Mouse (Mus musculus) intestine, embryonic 14.5 days (tissue): ENCODE data around the gene Qrsl1. TPM values are rescaled to one million over a fixed set of nuclear protein-coding genes. Genes with fewer than 3 reads are reported as not detected.

ENCODE experiments used
- ATAC-seq: fragments of 200-750 bp; cut with Nextera tagmentation; replicated peaks from 2 replicates; pipeline ENCODE4 v1.8.0; 2017; ENCODE audit warnings: low read depth, moderate number of reproducible peaks, moderate TSS enrichment, moderate library complexity; ENCODE audit not compliant: low FRiP score, low TSS enrichment
- DNase-seq: peaks from one replicate; pipeline ENCODE4 v3.0.0-alpha.2; 2018; ENCODE audit warnings: low spot score
- H3K27ac ChIP-seq: fragments of 300-500 bp; sonication (generic); 2 replicates; pipeline ENCODE4 v1.5.1; 2014; ENCODE audit warnings: low read depth, mild to moderate bottlenecking, control low read depth
- H3K27me3 ChIP-seq: fragments of 300-500 bp; sonication (generic); replicated peaks from 2 replicates; pipeline ENCODE4 v1.6.1; 2014; ENCODE audit warnings: low read length, control low read depth; ENCODE audit not compliant: control insufficient read depth, insufficient read depth
- H3K36me3 ChIP-seq: fragments of 300-500 bp; sonication (generic); 2 replicates; pipeline ENCODE4 v1.6.1; 2014; ENCODE audit warnings: low read length, control low read depth; ENCODE audit not compliant: control insufficient read depth, insufficient read depth
- H3K4me1 ChIP-seq: fragments of 300-500 bp; sonication (generic); replicated peaks from 2 replicates; pipeline ENCODE4 v1.6.1; 2014; ENCODE audit warnings: low read length, control low read depth, mixed read lengths; ENCODE audit not compliant: control insufficient read depth, insufficient read depth
- H3K4me2 ChIP-seq: fragments of 300-500 bp; sonication (generic); 2 replicates; pipeline ENCODE4 v1.6.1; 2014; ENCODE audit warnings: low read length
- H3K4me3 ChIP-seq: fragments of 300-500 bp; sonication (generic); 2 replicates; pipeline ENCODE4 v1.5.1; 2014; ENCODE audit warnings: low read depth, low read length, control low read depth, mixed read lengths
- H3K9ac ChIP-seq: fragments of 300-500 bp; sonication (generic); 2 replicates; pipeline ENCODE4 v1.6.1; 2014; ENCODE audit warnings: mild to moderate bottlenecking, low read length
- H3K9me3 ChIP-seq: fragments of 300-500 bp; sonication (generic); 2 replicates; pipeline ENCODE4 v1.6.1; 2016; ENCODE audit warnings: low read length, control low read depth; ENCODE audit not compliant: control insufficient read depth
- WGBS: fragments of 180-500 bp; shearing (Covaris S2); extraction: QIAGEN DNeasy Blood & Tissue Kit; methylation state at CpG from one replicate; pipeline ENCODE4 v1.1.7; 2014; 5-methylcytosine and 5-hydroxymethylcytosine counted together
- polyA plus RNA-seq: library from polyadenylated mRNA; unstranded; fragments of >200 nt; fragmentation: Nextera tagmentation; extraction: Ambion mirVana; gene quantifications from 2 replicates; pipeline ENCODE4 v1.2.1, GENCODE M21; 2014

Gene Qrsl1
- polyA plus RNA-seq, 1 experiment from 2014 or later: 24.4 TPM

- no peaks in the 10 kb centered on the region for H3K27me3 ChIP-seq
- ATAC-seq (0 out of 2 replicates have a peak, but pooled peaks have one; percentile 36), DNase-seq (peak; percentile 95)
- peaks cover 6% of the 10 kb centered on the region; the same call in 1 of the 2 replicates for H3K4me1 ChIP-seq
- no peak overlapping the region for H3K4me3 ChIP-seq
- 41% methylated on average over 17 of the region's 17 CpGs for WGBS
- H3K9ac ChIP-seq: no peak overlapping the region
- H3K27ac ChIP-seq: no peak overlapping the region
- H3K9me3 ChIP-seq: no peaks in the 10 kb centered on the region
- H3K36me3 ChIP-seq: no peaks in the 10 kb centered on the region
- H3K4me2 ChIP-seq: no peak overlapping the region
Measured at GRCm38 (mm10) chr10:43918696-43919608, 17.4 kb upstream of the Qrsl1 start.

- H3K4me1 ChIP-seq: peaks cover 6% of the 10 kb centered on the region; the same call in 1 of the 2 replicates
- ATAC-seq (no peak), DNase-seq (no peak)
- no peak overlapping the region for H3K4me2 ChIP-seq
- H3K9ac ChIP-seq: no peak overlapping the region
- no peaks in the 10 kb centered on the region for H3K9me3 ChIP-seq
- no peak overlapping the region for H3K4me3 ChIP-seq
- H3K27ac ChIP-seq: no peak overlapping the region
- H3K36me3 ChIP-seq: no peaks in the 10 kb centered on the region
- WGBS: 98% methylated on average over 2 of the region's 2 CpGs
- no peaks in the 10 kb centered on the region for H3K27me3 ChIP-seq
Measured at GRCm38 (mm10) chr10:43916737-43917136, 15.2 kb upstream of the Qrsl1 start.

- Histone ChIP-seq H3K4me1 (peaks cover 6% of the 10 kb centered on the region; the same call in 1 of the 2 replicates), H3K9ac (no peak overlapping the region), H3K27me3 (no peaks in the 10 kb centered on the region), H3K4me2 (no peak overlapping the region), H3K36me3 (no peaks in the 10 kb centered on the region), H3K27ac (no peak overlapping the region), H3K9me3 (no peaks in the 10 kb centered on the region), H3K4me3 (no peak overlapping the region)
- DNase-seq (no peak), ATAC-seq (no peak)
- WGBS: 83% methylated on average over 12 of the region's 12 CpGs
Measured at GRCm38 (mm10) chr10:43916181-43916580, 14.6 kb upstream of the Qrsl1 start.

GRCm38 (mm10) chr10:43912236-43912635, 10.7 kb upstream of the Qrsl1 start:
- no peaks in the 10 kb centered on the region for H3K36me3 ChIP-seq
- H3K27me3 ChIP-seq: no peaks in the 10 kb centered on the region
- no peaks in the 10 kb centered on the region for H3K9me3 ChIP-seq
- H3K4me2 ChIP-seq: no peak overlapping the region
- H3K4me1 ChIP-seq: peaks cover 4% of the 10 kb centered on the region; the same call in 1 of the 2 replicates
- 74% methylated on average over 3 of the region's 3 CpGs for WGBS
- H3K27ac ChIP-seq: no peak overlapping the region
- ATAC-seq: no peak
- no peak for DNase-seq
- H3K9ac ChIP-seq: no peak overlapping the region
- H3K4me3 ChIP-seq: no peak overlapping the region

- ATAC-seq: no peak
Measured at GRCm38 (mm10) chr10:43910873-43911142, 9.3 kb upstream of the Qrsl1 start.

GRCm38 (mm10) chr10:43910032-43910872, 8.7 kb upstream of the Qrsl1 start:
- no peak overlapping the region for H3K9ac ChIP-seq
- H3K36me3 ChIP-seq: no peaks in the 10 kb centered on the region
- 77% methylated on average over 12 of the region's 12 CpGs for WGBS
- no peaks in the 10 kb centered on the region for H3K27me3 ChIP-seq
- no peak overlapping the region for H3K4me3 ChIP-seq
- no peaks in the 10 kb centered on the region for H3K4me1 ChIP-seq
- DNase-seq: no peak
- no peak overlapping the region for H3K4me2 ChIP-seq
- H3K9me3 ChIP-seq: no peaks in the 10 kb centered on the region
- H3K27ac ChIP-seq: no peak overlapping the region
- ATAC-seq: no peak

More at GRCm38 (mm10) chr10:43910873-43911142, 9.3 kb upstream of the Qrsl1 start:
- H3K4me1 ChIP-seq: no peaks in the 10 kb centered on the region
- no peaks in the 10 kb centered on the region for H3K9me3 ChIP-seq
- H3K9ac ChIP-seq: no peak overlapping the region
- WGBS: 90% methylated on average over 8 of the region's 8 CpGs
- no peak for DNase-seq
- no peaks in the 10 kb centered on the region for H3K36me3 ChIP-seq
- no peak overlapping the region for H3K4me3 ChIP-seq
- H3K27me3 ChIP-seq: no peaks in the 10 kb centered on the region
- H3K27ac ChIP-seq: no peak overlapping the region
- H3K4me2 ChIP-seq: no peak overlapping the region

- Histone ChIP-seq H3K4me3 (no peak overlapping the region), H3K27me3 (no peaks in the 10 kb centered on the region), H3K4me2 (no peak overlapping the region), H3K4me1 (peaks cover 11% of the 10 kb centered on the region), H3K9me3 (no peaks in the 10 kb centered on the region), H3K36me3 (no peaks in the 10 kb centered on the region), H3K9ac (no peak overlapping the region), H3K27ac (no peak overlapping the region)
- 88% methylated on average over 1 of the region's 1 CpGs for WGBS
- DNase-seq: no peak
- ATAC-seq: no peak
Measured at GRCm38 (mm10) chr10:43904569-43904968, 3.0 kb upstream of the Qrsl1 start.

GRCm38 (mm10) chr10:43900883-43901570, 518 bp downstream of the Qrsl1 start:
- peaks cover 11% of the 10 kb centered on the region for H3K4me1 ChIP-seq
- no peaks in the 10 kb centered on the region for H3K27me3 ChIP-seq
- DNase-seq: no peak
- WGBS: 6% methylated on average over 30 of the region's 30 CpGs
- H3K9ac ChIP-seq: peak overlapping the region; percentile 75
- ATAC-seq: peak; percentile 53; the same call in 1 of the 2 replicates
- H3K4me3 ChIP-seq: peak overlapping the region; percentile 91
- peak overlapping the region; percentile 54 for H3K4me2 ChIP-seq
- H3K36me3 ChIP-seq: no peaks in the 10 kb centered on the region
- no peaks in the 10 kb centered on the region for H3K9me3 ChIP-seq
- peak overlapping the region; percentile 62 for H3K27ac ChIP-seq
